Mouse (Mus musculus) cerebellum, adult 2 months (tissue): ENCODE data around the gene Hyal2. TPM values are rescaled to one million over a fixed set of nuclear protein-coding genes. Genes with fewer than 3 reads are reported as not detected.
A peak's percentile ranks its signal among the peaks of the same experiment; 100 is the strongest.
"Not testable (repeated sequence)": the region's sequence is repeated elsewhere in the genome, so short reads cannot be mapped to it uniquely, and the experiment has no call there.

Source experiments
- DNase-seq, 2 experiments: peaks; one replicate each; pipeline ENCODE4 v3.0.0; 2021
- H3K27ac ChIP-seq: fragments of 200-500 bp; 2 replicates; pipeline ENCODE4 v1.5.1; 2012; ENCODE audit warnings: low read length, control low read depth, inconsistent platforms; ENCODE audit not compliant: insufficient read depth
- H3K27me3 ChIP-seq: fragments of 200-500 bp; 2 replicates; pipeline ENCODE4 v1.6.1; 2012; ENCODE audit warnings: inconsistent platforms, mild to moderate bottlenecking, low read length, moderate library complexity; ENCODE audit not compliant: control insufficient read depth, insufficient read depth
- H3K4me1 ChIP-seq: fragments of 200-500 bp; 2 replicates; pipeline ENCODE4 v1.6.1; 2011; ENCODE audit warnings: low read length; ENCODE audit not compliant: control insufficient read depth, insufficient read depth
- H3K4me3 ChIP-seq: fragments of 200-500 bp; replicated peaks from 2 replicates; pipeline ENCODE3; 2011; ENCODE audit warnings: mild to moderate bottlenecking, low read depth, low read length, control low read depth; ENCODE audit not compliant: insufficient read depth
- CTCF ChIP-seq: fragments of 200-500 bp; IDR thresholded peaks from 2 replicates; pipeline ENCODE4 v1.5.1; 2011; ENCODE audit warnings: low read depth, mild to moderate bottlenecking, control low read depth, low read length, moderate library complexity, borderline replicate concordance; ENCODE audit not compliant: insufficient read depth
- POLR2A ChIP-seq: fragments of 200-500 bp; IDR thresholded peaks from 2 replicates; pipeline ENCODE4 v1.6.1; 2011; ENCODE audit warnings: low read length, control low read depth, borderline replicate concordance; ENCODE audit not compliant: insufficient read depth
- WGBS: fragments of 180-500 bp; shearing (Covaris S2); methylation state at CpG from one replicate; pipeline ENCODE4 v1.1.7; 2018; 5-methylcytosine and 5-hydroxymethylcytosine counted together
- polyA plus RNA-seq: library from polyadenylated mRNA; depleted of rRNA; stranded (reverse); fragments of >200 nt; gene quantifications from 2 replicates; pipeline ENCODE4 v1.2.3, GENCODE M21; 2012

Hyal2 gene
- polyA plus RNA-seq, 1 experiment, result 11.9 TPM

- TF ChIP-seq POLR2A, result no peak
- no peak for TF ChIP-seq CTCF
- 0 out of 2 replicates have a peak overlapping the region, but pooled peaks have one; percentile 4 for H3K27ac ChIP-seq
- 14% methylated on average over 37 of the region's 37 CpGs for WGBS
- peak in 1 of 2 experiments; percentile 62 for DNase-seq
- H3K4me1 ChIP-seq, result peaks cover 3% of the 10 kb centered on the region; the same call in 1 of the 2 replicates
- H3K27me3 ChIP-seq, result no peaks in the 10 kb centered on the region
- H3K4me3 ChIP-seq, result peak overlapping the region; percentile 62
Observed at GRCm38 (mm10) chr9:107553541-107554318, 14.0 kb upstream of the Hyal2 start.

- TF ChIP-seq POLR2A (peak; percentile 91), CTCF (no peak)
- under 1% methylated on average over 53 of the region's 53 CpGs for WGBS
- peak overlapping the region; percentile 73 for H3K27ac ChIP-seq
- H3K4me3 ChIP-seq, result peak overlapping the region; percentile 88
- DNase-seq, result peak; percentile 94 to 96
- no peaks in the 10 kb centered on the region for H3K27me3 ChIP-seq
- H3K4me1 ChIP-seq, result peaks cover 3% of the 10 kb centered on the region; the same call in 1 of the 2 replicates
Observed at GRCm38 (mm10) chr9:107554319-107554825, 13.4 kb upstream of the Hyal2 start.

- under 1% methylated on average over 23 of the region's 23 CpGs for WGBS
- TF ChIP-seq CTCF (no peak), POLR2A (no peak)
- no peaks in the 10 kb centered on the region for H3K27me3 ChIP-seq
- H3K4me1 ChIP-seq, result peaks cover 3% of the 10 kb centered on the region; the same call in 1 of the 2 replicates
- peak overlapping the region; percentile 88 for H3K4me3 ChIP-seq
- peak overlapping the region; percentile 73 for H3K27ac ChIP-seq
- DNase-seq, result no peak
Observed at GRCm38 (mm10) chr9:107555031-107555457, 12.7 kb upstream of the Hyal2 start.

- WGBS, result 36% methylated on average over 2 of the region's 2 CpGs
- H3K27ac ChIP-seq, result no peak overlapping the region
- TF ChIP-seq POLR2A (no peak), CTCF (no peak)
Observed at GRCm38 (mm10) chr9:107555701-107556100, 12.0 kb upstream of the Hyal2 start.

DNA sequence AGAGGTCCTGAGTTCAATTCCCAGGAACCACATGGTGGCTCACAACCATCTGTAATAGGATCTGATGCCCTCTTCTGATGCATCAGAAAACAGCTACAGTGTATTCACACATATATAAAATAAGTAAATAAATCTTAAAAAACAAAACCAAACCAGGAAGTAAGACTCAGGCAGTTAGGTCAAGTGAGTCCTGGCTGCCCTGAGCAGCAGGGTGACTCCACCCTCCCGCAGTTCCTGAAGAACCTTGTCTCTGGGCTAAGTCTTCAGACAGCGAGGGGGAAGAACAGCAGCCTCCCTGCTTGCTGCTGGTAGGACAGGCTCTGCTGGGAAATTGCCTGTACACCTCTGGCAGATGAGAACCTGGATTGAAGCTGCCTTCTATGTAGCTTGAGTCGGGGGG is 11.4 kb upstream of the Hyal2 start:
- H3K27ac ChIP-seq, result no peak overlapping the region
- no peak for DNase-seq
- WGBS, result 66% methylated on average over 3 of the region's 3 CpGs
- H3K4me3 ChIP-seq, result no peak overlapping the region
- no peak for TF ChIP-seq CTCF
- no peak for TF ChIP-seq POLR2A
- no peaks in the 10 kb centered on the region for H3K27me3 ChIP-seq
- peaks cover 3% of the 10 kb centered on the region; the same call in 1 of the 2 replicates for H3K4me1 ChIP-seq

More at GRCm38 (mm10) chr9:107555701-107556100, 12.0 kb upstream of the Hyal2 start:
- Histone ChIP-seq H3K4me1 (peaks cover 3% of the 10 kb centered on the region; the same call in 1 of the 2 replicates), H3K27me3 (no peaks in the 10 kb centered on the region), H3K4me3 (peak overlapping the region; percentile 88)
- DNase-seq, result no peak

GRCm38 (mm10) chr9:107563029-107563581 is 4.6 kb upstream of the Hyal2 start, which contains the start of gene Tusc2:
Tusc2 (plus strand) TSS chr9:107563255.
- WGBS, result under 1% methylated on average over 46 of the region's 46 CpGs
- DNase-seq, result peak; percentile 94 to 98
- no peak for TF ChIP-seq CTCF
- peak; percentile 69; the same call in 1 of the 2 replicates for TF ChIP-seq POLR2A
- peak within 1 kb of the TSS; percentile 82 for H3K4me3 ChIP-seq
- peak within 1 kb of the TSS; percentile 55; the same call in 1 of the 2 replicates for H3K27ac ChIP-seq
- no peaks in the 10 kb centered on the region for H3K27me3 ChIP-seq
- peaks cover 10% of the 10 kb centered on the region; the same call in 1 of the 2 replicates for H3K4me1 ChIP-seq

GRCm38 (mm10) chr9:107565556-107565955 is 2.2 kb upstream of the Hyal2 start:
- H3K4me1 ChIP-seq, result peaks cover 16% of the 10 kb centered on the region
- 45% methylated on average over 5 of the region's 5 CpGs for WGBS
- H3K27me3 ChIP-seq, DNase-seq, H3K27ac ChIP-seq, H3K4me3 ChIP-seq: not testable (repeated sequence)
